Mouse (Mus musculus): Measurements from ENCODE around the gene Ino80d.

The Ino80d gene

GRCm38 (mm10) chr1:62914495-62914894, 200.0 kb downstream of the Ino80d start:
- DNase-seq (ENCODE audit: low read depth, low spot score) = no peak

GRCm38 (mm10) chr1:62911426-62911825, 203.0 kb downstream of the Ino80d start:
- DNase-seq (ENCODE audit: low read depth, low spot score) = peak; percentile 63

- no peak for DNase-seq (ENCODE audit: low read depth, low spot score)
These were observed 205.3 kb downstream of the Ino80d start for GRCm38 (mm10) chr1:62909126-62909525.

GRCm38 (mm10) chr1:62908508-62908907, 206.0 kb downstream of the Ino80d start:
- DNase-seq (ENCODE audit: low read depth, low spot score) = no peak
